Mouse (Mus musculus): ENCODE measurements around the gene Chchd1.

The Chchd1 gene

DNA sequence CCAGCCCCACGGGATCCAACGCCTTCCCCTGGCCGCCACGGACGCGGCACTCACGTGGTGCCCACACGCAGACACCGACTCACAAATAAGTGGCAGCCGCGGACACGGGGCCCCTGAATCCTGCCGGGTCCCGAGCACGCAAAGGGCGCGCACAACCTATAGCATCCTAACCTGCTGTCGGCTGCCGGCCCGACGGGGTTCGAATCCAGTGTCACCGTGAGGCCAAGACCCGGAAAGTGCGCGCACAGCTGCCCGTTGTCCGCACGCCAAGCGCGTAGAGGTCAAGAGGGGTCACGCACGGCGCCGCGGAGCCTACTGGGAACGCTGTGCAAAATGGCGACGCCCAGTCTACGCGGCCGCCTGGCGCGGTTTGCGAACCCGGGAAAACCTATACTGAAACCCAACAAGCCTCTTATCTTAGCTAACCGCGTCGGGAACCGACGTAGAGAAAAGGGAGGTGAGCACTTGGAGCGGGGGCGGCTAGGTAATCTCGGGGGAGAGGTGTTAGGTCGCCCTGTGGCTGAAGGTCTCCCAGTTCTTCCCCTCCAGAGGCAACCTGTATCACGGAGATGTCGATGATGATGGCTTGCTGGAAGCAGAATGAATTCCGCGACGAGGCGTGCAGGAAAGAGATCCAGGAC lies at the start of gene Chchd1:
Chchd1 (plus strand) TSS at position 266 of the 641 bp plus-strand sequence.
- DNase-seq, result peak; percentile 87

DNA sequence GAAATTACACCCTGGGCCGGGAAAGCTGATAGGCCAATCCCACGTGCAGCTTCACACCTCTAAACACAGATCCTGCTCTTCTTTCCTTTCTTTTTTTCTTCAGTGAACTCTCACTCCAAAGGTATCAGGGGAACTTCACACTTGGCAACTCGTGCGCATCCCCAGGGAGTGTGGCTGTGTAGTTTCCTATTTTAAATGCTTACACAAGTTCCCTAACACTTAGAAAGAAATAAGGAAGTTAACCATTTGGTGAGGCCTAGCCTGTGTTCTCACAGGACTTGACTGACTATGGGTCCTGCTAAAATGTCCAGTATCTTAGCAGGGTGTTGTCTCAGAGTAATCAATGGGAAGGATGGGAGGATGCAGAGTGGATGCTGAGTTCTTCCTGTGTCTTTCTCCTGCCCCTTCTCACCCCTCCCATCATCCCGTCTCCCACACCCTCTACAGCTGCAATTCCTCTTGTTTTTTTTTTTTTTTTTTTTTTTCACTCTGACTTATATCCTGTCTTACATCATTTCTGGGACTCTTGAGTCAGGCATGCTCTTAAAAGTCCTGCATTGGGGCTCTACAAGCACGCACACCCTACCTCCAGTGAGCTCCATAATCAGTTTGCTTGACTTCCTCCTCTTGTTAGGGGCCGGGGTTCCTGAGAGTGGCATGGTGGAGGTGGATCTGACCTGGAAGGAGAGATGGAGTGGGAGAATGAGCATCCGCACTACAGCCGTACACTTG lies 48.0 kb upstream of the Chchd1 start:
- no peak for DNase-seq

- no peak for DNase-seq
Measured at GRCm38 (mm10) chr14:20655731-20656130, 47.1 kb upstream of the Chchd1 start.

DNA sequence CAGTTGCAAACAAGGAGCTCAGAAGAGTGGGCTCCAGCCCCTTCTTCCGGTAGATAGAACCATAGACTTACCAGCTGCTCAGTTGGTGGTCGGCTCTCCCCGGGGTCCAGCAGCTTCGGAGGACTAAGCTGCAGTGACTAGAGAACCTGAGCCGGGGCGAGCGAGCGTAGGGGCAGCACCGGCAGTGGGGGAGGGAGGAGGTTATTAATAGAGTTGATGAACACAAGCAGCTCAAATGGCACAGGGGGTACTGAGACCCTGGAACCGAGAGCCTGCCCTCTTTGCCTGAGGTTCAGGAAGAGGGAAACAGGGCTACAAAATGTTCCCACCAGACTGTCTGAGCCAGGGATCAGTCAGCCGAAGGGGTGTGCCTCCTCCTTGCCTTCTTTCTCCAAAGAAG lies 46.4 kb upstream of the Chchd1 start, which contains the start of gene Myoz1:
Myoz1 (minus strand) TSS at position 180 of the 400 bp plus-strand sequence.
- DNase-seq, result no peak

DNA sequence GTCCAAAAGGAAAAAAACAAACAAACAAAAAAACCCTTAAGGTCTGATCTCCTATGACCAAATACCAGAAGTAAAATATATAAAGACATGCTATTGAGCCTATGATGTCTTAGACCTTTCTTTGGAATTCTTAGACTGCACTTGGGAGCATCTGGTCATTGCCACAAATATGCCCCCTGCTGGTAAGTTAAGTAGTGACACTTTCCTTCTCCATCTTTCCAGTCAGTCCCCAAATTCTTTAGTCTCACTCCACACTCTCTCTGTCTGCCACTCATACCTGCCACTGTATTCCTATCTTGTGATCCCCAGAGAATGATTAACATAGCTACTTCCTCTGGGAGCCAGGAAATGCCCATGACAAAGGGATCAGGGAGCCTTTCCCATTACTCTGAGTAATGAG lies 44.5 kb upstream of the Chchd1 start:
- no peak for DNase-seq

GRCm38 (mm10) chr14:20658902-20659301 lies 43.9 kb upstream of the Chchd1 start:
- DNase-seq, result no peak

GRCm38 (mm10) chr14:20659687-20660086 lies 43.1 kb upstream of the Chchd1 start:
- DNase-seq, result no peak

DNA sequence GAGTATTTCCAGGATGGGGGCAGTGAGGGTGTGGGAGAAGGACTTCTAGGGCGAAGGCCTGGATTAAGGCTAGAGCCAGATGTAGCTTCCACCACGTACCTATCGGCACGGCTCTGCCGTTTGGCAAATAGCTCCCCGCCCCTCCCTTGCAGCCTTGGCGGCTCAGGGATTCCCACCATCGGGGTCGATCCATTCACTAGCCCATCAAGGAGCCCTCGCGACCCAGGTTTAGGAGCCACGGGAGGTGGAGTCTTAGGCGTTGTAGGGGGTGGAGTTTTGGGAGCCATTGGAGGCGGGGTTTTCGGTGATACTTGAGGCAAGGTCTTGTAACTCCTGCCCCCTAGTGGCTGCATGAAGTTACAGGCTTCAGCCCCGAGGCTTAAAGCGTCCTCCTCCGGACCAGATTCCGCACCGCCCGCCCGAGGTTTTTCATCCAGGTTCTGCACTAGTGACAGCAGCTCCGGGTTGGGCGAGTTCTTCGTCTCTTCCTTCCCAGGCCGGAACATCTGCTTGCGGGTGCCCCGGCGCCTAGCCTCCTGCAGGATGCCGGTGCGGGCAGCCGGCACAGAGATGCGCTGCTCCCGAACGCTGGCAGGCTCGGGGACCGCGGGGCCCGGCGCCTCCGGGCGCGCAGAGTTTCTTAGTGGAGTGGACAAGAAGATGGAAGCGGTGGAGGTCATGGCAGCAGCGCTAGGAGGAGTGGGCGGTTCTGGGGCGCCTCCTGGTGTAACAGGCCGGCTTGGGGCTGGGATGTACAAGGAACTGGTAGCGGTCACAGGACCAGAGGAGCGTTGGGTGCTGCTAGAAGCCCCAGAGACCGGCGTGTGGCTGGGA lies 41.8 kb upstream of the Chchd1 start:
- DNase-seq, result peak; percentile 95

DNA sequence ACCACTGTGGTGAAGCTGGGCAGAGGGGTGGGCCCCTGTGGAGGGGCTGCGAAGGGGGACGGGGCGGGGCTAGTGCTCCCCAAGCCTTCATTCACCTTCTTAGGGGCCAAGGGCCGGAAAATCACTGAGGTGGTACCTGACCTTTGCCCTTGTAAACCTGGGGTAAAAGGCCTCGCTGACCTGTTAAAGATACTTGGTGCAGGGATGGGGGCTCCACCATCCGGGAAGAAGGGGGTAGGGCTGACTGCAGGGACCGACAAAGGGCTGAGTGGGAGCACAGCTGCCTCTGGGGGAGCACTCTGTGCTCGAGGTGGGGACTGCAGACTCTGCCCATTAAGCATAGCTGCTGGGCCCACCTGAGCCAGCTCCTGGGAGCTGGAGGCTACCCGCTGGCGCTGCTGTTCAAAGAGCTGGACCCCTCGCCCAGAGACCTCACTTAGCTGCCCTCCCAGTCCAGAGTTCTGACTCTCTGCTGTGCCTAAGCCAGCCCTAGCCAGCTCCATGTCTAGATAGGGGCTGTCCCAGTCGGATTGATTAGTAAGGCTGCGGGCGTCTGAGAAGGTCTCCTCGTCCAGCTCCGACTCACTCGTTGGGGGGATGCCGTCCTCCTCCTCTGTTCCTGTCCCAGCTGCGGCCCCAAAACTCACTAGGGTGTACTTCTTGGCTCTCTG lies 41.0 kb upstream of the Chchd1 start:
- DNase-seq, result peak; percentile 47

DNA sequence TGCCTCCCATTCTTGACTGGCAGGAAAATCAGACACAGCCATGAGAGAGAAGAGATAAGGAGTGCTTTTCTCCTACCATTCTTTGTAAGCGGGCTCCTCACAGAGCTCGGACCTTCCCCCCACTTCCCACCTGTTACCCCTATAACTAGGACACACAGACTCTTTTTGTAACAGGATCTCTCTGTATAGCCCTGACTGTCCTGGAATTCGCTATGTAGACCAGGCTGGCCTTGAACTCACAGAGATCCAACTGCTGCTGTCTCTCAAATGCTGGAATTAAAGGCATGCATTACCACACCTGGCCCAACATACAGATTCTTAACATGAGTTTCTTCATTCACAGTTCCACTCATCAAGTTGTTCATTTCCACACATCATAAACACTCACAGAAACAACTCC lies 40.1 kb upstream of the Chchd1 start:
- no peak for DNase-seq

GRCm38 (mm10) chr14:20663601-20664000 lies 39.2 kb upstream of the Chchd1 start:
- DNase-seq, result no peak

DNA sequence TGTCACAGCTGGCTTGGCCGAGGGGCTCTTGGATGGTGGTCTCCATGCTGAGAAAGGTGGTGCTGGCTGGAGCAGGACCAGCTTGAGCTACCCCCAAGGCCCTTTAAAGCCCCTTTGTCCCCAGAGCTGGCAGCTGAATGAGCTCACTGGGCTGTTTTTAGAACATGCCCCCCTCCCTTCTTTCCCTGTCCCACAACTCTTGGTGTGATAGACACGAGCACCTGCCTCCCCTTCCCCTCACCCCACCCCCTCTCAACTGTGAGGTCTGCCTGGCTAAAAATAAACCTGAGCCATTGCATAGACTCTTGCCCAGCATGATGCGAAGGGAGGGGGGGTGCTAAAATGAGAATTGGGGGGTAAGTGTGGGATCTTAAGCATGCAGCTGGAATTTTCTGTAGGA lies 38.4 kb upstream of the Chchd1 start:
- no peak for DNase-seq

- DNase-seq, result no peak
Measured at GRCm38 (mm10) chr14:20667469-20667868, 35.3 kb upstream of the Chchd1 start.

- no peak for DNase-seq
Measured at GRCm38 (mm10) chr14:20668154-20668810, 34.5 kb upstream of the Chchd1 start, which contains the start of gene Synpo2l. Synpo2l (minus strand) TSS chr14:20668354.

DNA sequence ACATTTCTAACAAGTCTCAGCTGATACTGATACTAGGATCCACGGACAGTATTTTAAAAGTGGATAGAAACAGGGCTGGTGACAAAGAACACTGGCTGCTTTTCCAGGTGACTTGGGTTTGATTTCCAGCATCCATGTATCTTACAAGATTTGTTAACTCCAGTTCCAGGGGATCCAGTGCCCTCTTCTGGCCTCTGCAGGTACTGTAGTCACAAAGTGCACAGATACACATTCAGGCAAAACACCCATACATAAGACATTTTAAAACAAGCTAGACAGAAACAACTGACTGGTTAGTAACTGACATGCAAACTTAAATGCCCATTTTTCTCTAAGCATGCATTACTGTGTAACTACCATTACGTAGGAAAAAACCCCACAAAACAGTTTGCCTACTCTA lies 29.8 kb upstream of the Chchd1 start:
- DNase-seq, result no peak

- DNase-seq, result no peak
Measured at GRCm38 (mm10) chr14:20673735-20674063, 29.1 kb upstream of the Chchd1 start.

DNA sequence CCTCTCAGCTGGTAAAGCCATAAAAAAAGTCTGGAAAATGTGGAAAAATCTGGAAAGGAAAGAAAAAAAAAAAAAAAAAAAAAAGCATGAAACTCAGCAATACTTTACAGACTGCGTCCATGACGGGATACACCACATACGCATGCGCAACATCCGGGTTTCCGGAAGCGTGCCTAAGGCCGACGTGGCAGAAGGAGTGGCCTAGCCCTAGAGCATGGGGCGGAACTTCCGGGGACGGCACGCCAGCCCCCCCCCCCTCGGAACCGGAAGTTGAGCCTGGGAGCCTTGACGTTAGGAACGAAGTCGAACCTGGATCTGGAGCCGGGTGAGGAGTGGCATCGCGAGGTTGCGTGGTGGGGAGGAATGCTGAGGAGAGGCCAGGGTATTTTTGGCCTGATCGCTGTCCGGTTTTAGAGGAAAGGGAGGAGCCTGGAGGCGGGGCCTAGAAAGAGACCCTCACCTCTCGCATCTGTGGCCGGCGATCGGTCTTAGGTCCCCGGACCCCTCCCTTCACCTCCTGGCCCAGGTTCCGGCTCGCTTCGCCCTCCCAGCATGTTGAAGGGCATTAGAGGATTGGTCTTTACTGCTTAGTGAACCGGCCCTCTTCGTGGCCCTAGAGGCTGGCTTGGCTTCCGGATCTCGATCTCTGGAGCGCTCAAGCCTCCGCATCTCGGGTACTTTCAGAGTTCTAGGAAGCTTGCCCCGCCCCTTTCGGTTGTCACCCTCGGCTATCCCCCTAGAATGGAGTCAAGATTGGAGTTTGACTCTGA lies 28.6 kb upstream of the Chchd1 start, which contains the start of gene Sec24c:
Sec24c (plus strand) TSS at position 245 of the 770 bp plus-strand sequence.
- DNase-seq, result peak; percentile 97

DNA sequence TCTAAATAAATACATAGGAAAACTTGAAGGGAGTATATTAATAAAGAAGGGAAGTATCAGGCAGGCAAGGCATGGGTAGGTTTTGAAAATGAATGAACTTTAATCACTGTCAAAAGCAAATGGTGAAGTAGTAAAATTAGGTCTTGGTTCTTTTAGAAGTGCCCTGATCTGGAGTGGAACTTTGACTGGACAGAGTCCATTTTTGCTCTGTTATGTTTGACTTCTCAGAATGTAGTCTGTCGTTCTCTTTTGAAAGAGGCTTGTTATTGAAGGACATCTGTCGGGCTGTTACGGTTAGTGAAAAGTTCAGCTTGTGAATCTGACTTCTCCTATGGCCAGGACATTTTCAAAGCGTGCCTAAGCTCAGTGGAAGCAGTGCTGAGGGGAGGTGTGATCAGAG lies 24.9 kb upstream of the Chchd1 start:
- no peak for DNase-seq

- DNase-seq, result no peak
Measured at GRCm38 (mm10) chr14:20681742-20682141, 21.1 kb upstream of the Chchd1 start.

DNA sequence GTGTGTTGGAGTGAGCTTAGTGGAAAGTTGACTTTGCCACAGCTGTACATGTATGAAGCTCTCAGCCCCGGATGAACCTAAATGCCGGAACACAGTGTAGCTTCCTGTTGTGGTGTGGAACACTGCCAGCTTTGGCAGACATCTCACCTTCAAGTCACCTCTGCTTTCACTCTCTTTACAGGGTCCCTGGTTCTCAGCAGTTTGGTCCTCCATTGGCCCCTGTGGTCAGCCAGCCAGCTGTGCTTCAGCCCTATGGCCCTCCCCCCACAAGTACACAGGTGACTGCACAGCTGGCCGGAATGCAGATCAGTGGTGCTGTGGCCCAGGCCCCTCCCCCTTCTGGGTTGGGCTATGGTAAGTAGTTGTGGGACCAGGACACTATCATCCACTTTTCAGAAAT lies 20.3 kb upstream of the Chchd1 start:
- no peak for DNase-seq

DNA sequence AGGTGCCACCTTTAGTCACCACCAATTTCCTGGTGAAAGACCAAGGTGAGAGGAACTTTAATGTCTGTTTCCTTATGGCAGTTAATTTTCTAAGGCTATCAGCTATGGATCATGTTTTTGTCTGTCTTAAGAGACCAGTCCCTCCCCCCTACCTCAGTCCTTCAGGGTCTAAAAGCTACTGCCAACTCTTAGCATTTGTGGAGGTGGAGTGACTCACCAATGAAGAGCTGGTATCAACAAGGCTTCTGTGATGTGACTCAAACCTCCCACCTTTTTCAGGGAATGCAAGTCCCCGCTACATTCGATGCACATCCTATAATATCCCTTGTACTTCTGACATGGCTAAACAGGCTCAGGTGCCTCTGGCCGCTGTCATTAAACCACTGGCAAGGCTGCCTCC lies 16.2 kb upstream of the Chchd1 start:
- no peak for DNase-seq

DNA sequence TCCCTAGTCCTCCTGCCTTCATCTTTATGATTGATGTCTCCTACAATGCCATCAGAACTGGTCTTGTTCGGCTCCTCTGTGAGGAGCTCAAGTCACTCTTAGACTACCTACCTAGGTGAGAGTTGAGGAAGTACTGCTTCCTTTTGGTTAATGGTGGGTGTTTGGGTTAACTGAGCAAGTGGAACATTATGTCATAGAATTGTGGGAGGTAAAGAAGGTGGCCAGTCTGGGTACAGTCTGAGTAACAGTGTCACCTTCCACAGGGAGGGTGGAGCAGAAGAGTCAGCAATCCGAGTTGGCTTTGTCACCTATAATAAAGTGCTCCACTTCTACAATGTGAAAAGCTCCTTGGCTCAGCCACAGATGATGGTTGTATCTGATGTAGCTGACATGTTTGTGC lies 13.8 kb upstream of the Chchd1 start:
- DNase-seq, result no peak

All from cerebellum, adult 11-12 months (tissue).